Mouse (Mus musculus): ENCODE measurements at regions not wholly inside any gene's neighbourhood (a gene's known extent, or its start where the extent isn't known, plus 50 kb on each side); places are given as distances from the start of the nearest gene placed in this dataset.
A peak's percentile ranks its signal among the peaks of the same experiment; 100 is the strongest.

GRCm38 (mm10) chr8:126810516-126810915 lies 135.1 kb downstream of the Tomm20 start:
- H3K27ac ChIP-seq, result no peak overlapping the region
- peaks cover 7% of the 10 kb centered on the region; the same call in 1 of the 2 replicates for H3K9me3 ChIP-seq
- ATAC-seq, result no peak
- no peak overlapping the region for H3K9ac ChIP-seq (replicated peaks)
- peaks cover 3% of the 10 kb centered on the region; the same call in 1 of the 2 replicates for H3K4me1 ChIP-seq (replicated peaks)
- WGBS, result 93% methylated on average over 5 of the region's 5 CpGs
- no peak overlapping the region for H3K4me3 ChIP-seq (replicated peaks)
- no peaks in the 10 kb centered on the region for H3K36me3 ChIP-seq
- H3K4me2 ChIP-seq (replicated peaks), result no peak overlapping the region
- 0 out of 2 replicates have a peak, but pooled peaks cover 5% of the 10 kb centered on the region for H3K27me3 ChIP-seq

GRCm38 (mm10) chr8:126809321-126809720 lies 136.3 kb downstream of the Tomm20 start:
- 82% methylated on average over 1 of the region's 1 CpGs for WGBS

GRCm38 (mm10) chr8:126808496-126808895 lies 137.1 kb downstream of the Tomm20 start:
- peaks cover 7% of the 10 kb centered on the region; the same call in 1 of the 2 replicates for H3K9me3 ChIP-seq
- no peaks in the 10 kb centered on the region for H3K36me3 ChIP-seq
- peaks cover 5% of the 10 kb centered on the region; the same call in 1 of the 2 replicates for H3K4me1 ChIP-seq (replicated peaks)
- H3K4me2 ChIP-seq (replicated peaks), result no peak overlapping the region
- H3K4me3 ChIP-seq (replicated peaks), result no peak overlapping the region
- H3K9ac ChIP-seq (replicated peaks), result no peak overlapping the region
- H3K27ac ChIP-seq, result no peak overlapping the region
- 95% methylated on average over 4 of the region's 4 CpGs for WGBS
- ATAC-seq, result no peak
- 0 out of 2 replicates have a peak, but pooled peaks cover 5% of the 10 kb centered on the region for H3K27me3 ChIP-seq

More at GRCm38 (mm10) chr8:126809321-126809720, 136.3 kb downstream of the Tomm20 start:
- no peak overlapping the region for H3K27ac ChIP-seq
- H3K9ac ChIP-seq (replicated peaks), result no peak overlapping the region
- ATAC-seq, result no peak
- H3K4me2 ChIP-seq (replicated peaks), result no peak overlapping the region
- H3K4me3 ChIP-seq (replicated peaks), result no peak overlapping the region
- H3K4me1 ChIP-seq (replicated peaks), result peaks cover 5% of the 10 kb centered on the region; the same call in 1 of the 2 replicates
- H3K36me3 ChIP-seq, result no peaks in the 10 kb centered on the region
- H3K9me3 ChIP-seq, result peaks cover 7% of the 10 kb centered on the region; the same call in 1 of the 2 replicates
- 0 out of 2 replicates have a peak, but pooled peaks cover 5% of the 10 kb centered on the region for H3K27me3 ChIP-seq

- H3K9ac ChIP-seq (replicated peaks), result no peak overlapping the region
- peaks cover 5% of the 10 kb centered on the region; the same call in 1 of the 2 replicates for H3K4me1 ChIP-seq (replicated peaks)
- H3K27ac ChIP-seq, result no peak overlapping the region
- H3K4me3 ChIP-seq (replicated peaks), result no peak overlapping the region
- 0 out of 2 replicates have a peak, but pooled peaks cover 5% of the 10 kb centered on the region for H3K27me3 ChIP-seq
- no peak overlapping the region for H3K4me2 ChIP-seq (replicated peaks)
- H3K36me3 ChIP-seq, result no peaks in the 10 kb centered on the region
- 79% methylated on average over 8 of the region's 8 CpGs for WGBS
- no peaks in the 10 kb centered on the region for H3K9me3 ChIP-seq
- ATAC-seq, result no peak
Measured at GRCm38 (mm10) chr8:126807171-126807768, 138.4 kb downstream of the Tomm20 start.

GRCm38 (mm10) chr8:126806591-126806990 lies 139.1 kb downstream of the Tomm20 start:
- no peak for ATAC-seq
- Histone ChIP-seq H3K9me3 (no peaks in the 10 kb centered on the region), H3K9ac (replicated peaks) (no peak overlapping the region), H3K4me2 (replicated peaks) (no peak overlapping the region), H3K4me1 (replicated peaks) (peaks cover 5% of the 10 kb centered on the region; the same call in 1 of the 2 replicates), H3K27me3 (0 out of 2 replicates have a peak, but pooled peaks cover 5% of the 10 kb centered on the region), H3K4me3 (replicated peaks) (no peak overlapping the region), H3K27ac (no peak overlapping the region), H3K36me3 (no peaks in the 10 kb centered on the region)
- 94% methylated on average over 2 of the region's 2 CpGs for WGBS

GRCm38 (mm10) chr8:126806181-126806560 lies 139.5 kb downstream of the Tomm20 start:
- Histone ChIP-seq H3K4me1 (replicated peaks) (peaks cover 5% of the 10 kb centered on the region; the same call in 1 of the 2 replicates), H3K27ac (no peak overlapping the region), H3K4me3 (replicated peaks) (no peak overlapping the region), H3K36me3 (no peaks in the 10 kb centered on the region), H3K4me2 (replicated peaks) (no peak overlapping the region), H3K27me3 (0 out of 2 replicates have a peak, but pooled peaks cover 5% of the 10 kb centered on the region), H3K9me3 (no peaks in the 10 kb centered on the region), H3K9ac (replicated peaks) (no peak overlapping the region)
- 86% methylated on average over 3 of the region's 3 CpGs for WGBS
- no peak for ATAC-seq

GRCm38 (mm10) chr8:126805365-126806180 lies 140.1 kb downstream of the Tomm20 start:
- no peaks in the 10 kb centered on the region for H3K9me3 ChIP-seq
- no peak overlapping the region for H3K4me2 ChIP-seq (replicated peaks)
- 73% methylated on average over 13 of the region's 13 CpGs for WGBS
- H3K4me3 ChIP-seq (replicated peaks), result no peak overlapping the region
- ATAC-seq, result peak; percentile 60; the same call in 1 of the 2 replicates
- H3K9ac ChIP-seq (replicated peaks), result no peak overlapping the region
- 0 out of 2 replicates have a peak overlapping the region, but pooled peaks have one; percentile 19 for H3K27ac ChIP-seq
- 0 out of 2 replicates have a peak, but pooled peaks cover 5% of the 10 kb centered on the region for H3K27me3 ChIP-seq
- no peaks in the 10 kb centered on the region for H3K36me3 ChIP-seq
- peaks cover 5% of the 10 kb centered on the region; the same call in 1 of the 2 replicates for H3K4me1 ChIP-seq (replicated peaks)

GRCm38 (mm10) chr8:126804115-126804514 lies 141.5 kb downstream of the Tomm20 start:
- no peak for ATAC-seq
- no peaks in the 10 kb centered on the region for H3K27me3 ChIP-seq
- no peaks in the 10 kb centered on the region for H3K36me3 ChIP-seq
- peaks cover 5% of the 10 kb centered on the region; the same call in 1 of the 2 replicates for H3K4me1 ChIP-seq (replicated peaks)
- no peak overlapping the region for H3K27ac ChIP-seq
- H3K9me3 ChIP-seq, result no peaks in the 10 kb centered on the region
- 87% methylated on average over 7 of the region's 7 CpGs for WGBS
- no peak overlapping the region for H3K4me2 ChIP-seq (replicated peaks)
- H3K9ac ChIP-seq (replicated peaks), result no peak overlapping the region
- H3K4me3 ChIP-seq (replicated peaks), result no peak overlapping the region

GRCm38 (mm10) chr8:126802641-126803040 lies 143.0 kb downstream of the Tomm20 start:
- Histone ChIP-seq H3K9me3 (no peaks in the 10 kb centered on the region), H3K4me1 (replicated peaks) (peaks cover 5% of the 10 kb centered on the region; the same call in 1 of the 2 replicates), H3K27me3 (no peaks in the 10 kb centered on the region), H3K27ac (no peak overlapping the region), H3K9ac (replicated peaks) (no peak overlapping the region), H3K4me3 (replicated peaks) (no peak overlapping the region), H3K36me3 (no peaks in the 10 kb centered on the region), H3K4me2 (replicated peaks) (no peak overlapping the region)
- 76% methylated on average over 4 of the region's 4 CpGs for WGBS
- ATAC-seq, result no peak

GRCm38 (mm10) chr8:126800976-126801375 lies 144.7 kb downstream of the Tomm20 start:
- 82% methylated on average over 6 of the region's 6 CpGs for WGBS
- 0 out of 2 replicates have a peak, but pooled peaks cover 4% of the 10 kb centered on the region for H3K9me3 ChIP-seq
- no peak overlapping the region for H3K4me2 ChIP-seq (replicated peaks)
- H3K9ac ChIP-seq (replicated peaks), result no peak overlapping the region
- peaks cover 5% of the 10 kb centered on the region; the same call in 1 of the 2 replicates for H3K4me1 ChIP-seq (replicated peaks)
- no peaks in the 10 kb centered on the region for H3K27me3 ChIP-seq
- H3K36me3 ChIP-seq, result no peaks in the 10 kb centered on the region
- ATAC-seq, result no peak
- H3K4me3 ChIP-seq (replicated peaks), result no peak overlapping the region
- H3K27ac ChIP-seq, result no peak overlapping the region

- H3K27ac ChIP-seq, result no peak overlapping the region
- no peak overlapping the region for H3K9ac ChIP-seq (replicated peaks)
- H3K27me3 ChIP-seq, result no peaks in the 10 kb centered on the region
- 0 out of 2 replicates have a peak, but pooled peaks cover 5% of the 10 kb centered on the region for H3K9me3 ChIP-seq
- no peaks in the 10 kb centered on the region for H3K4me1 ChIP-seq (replicated peaks)
- no peak for ATAC-seq
- 87% methylated on average over 9 of the region's 9 CpGs for WGBS
- H3K4me2 ChIP-seq (replicated peaks), result no peak overlapping the region
- H3K36me3 ChIP-seq, result no peaks in the 10 kb centered on the region
- no peak overlapping the region for H3K4me3 ChIP-seq (replicated peaks)
Measured at GRCm38 (mm10) chr8:126797571-126798334, 147.9 kb downstream of the Tomm20 start.

All from midbrain, embryonic 13.5 days (tissue).